Mouse (Mus musculus): ENCODE results near the gene Rbfox1.

DNA sequence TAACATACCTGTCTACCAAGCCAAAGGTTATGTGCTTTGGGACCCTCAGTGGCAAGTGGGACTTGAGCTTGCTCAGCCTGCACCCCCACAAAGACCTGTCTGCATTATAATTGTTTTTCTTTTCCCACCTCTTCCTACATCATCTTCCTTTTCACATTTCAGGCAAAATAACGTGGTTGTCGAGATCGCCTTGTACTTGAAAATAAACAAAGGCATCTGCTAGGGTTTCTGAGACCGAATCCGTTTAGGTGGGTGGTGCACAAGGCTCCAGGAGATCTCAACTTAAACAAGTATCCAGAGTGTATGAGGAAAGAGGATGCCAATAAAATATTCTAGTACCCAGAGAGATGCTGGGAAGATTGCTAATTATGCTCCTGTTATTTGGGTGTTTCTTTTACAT, 1390.3 kb downstream of the Rbfox1 start:
- no peak for TF ChIP-seq CTCF (IDR thresholded peaks at IDR 0.05; ENCODE audit: borderline replicate concordance, extremely low read depth, insufficient read depth, insufficient read length)
- no peak for TF ChIP-seq POLR2A (IDR thresholded peaks at IDR 0.05; ENCODE audit: borderline replicate concordance, extremely low read depth, insufficient read depth, insufficient read length, poor library complexity, severe bottlenecking)

Data from brain, embryonic 14.5 days (tissue).